Mouse (Mus musculus) left cerebral cortex, adult 2 months (tissue): ENCODE measurements around the gene Gm8332. TPM values are rescaled to one million over a fixed set of nuclear protein-coding genes. Genes with fewer than 3 reads are reported as not detected.
A peak's percentile ranks its signal among the peaks of the same experiment; 100 is the strongest.
"Not testable (repeated sequence)": the region's sequence is repeated elsewhere in the genome, so short reads cannot be mapped to it uniquely, and the experiment has no call there.

Source experiments
- DNase-seq, 2 experiments: peaks; one replicate each; pipeline ENCODE4 v3.0.0; 2021 to 2022; ENCODE audit warnings: low spot score in 2 of 2, mixed read lengths in 1 of 2; ENCODE audit errors: extremely low spot score in 1 of 2
- H3K27ac ChIP-seq: fragments of 200-600 bp; 2 replicates; pipeline ENCODE4 v1.8.1; 2022
- H3K4me3 ChIP-seq: fragments of 200-600 bp; 2 replicates; pipeline ENCODE4 v1.8.1; 2022
- CTCF ChIP-seq: fragments of 200-600 bp; IDR thresholded peaks from 2 replicates; pipeline ENCODE4 v1.8.1; 2022; ENCODE audit warnings: antibody characterized with exemption, mild to moderate bottlenecking, moderate library complexity
- intact Hi-C: fragments of 180-260 bp; cut with DNase I; formaldehyde crosslinking; loops from one replicate; pipeline ENCODE4 v1.15.1; 2025
- long read RNA-seq, 2 experiments: library from polyadenylated mRNA; stranded (forward); transcript quantifications; one replicate each; pipeline ENCODE4 v2.0.0; 2021; ENCODE audit warnings: borderline mapping rate in 2 of 2
- total RNA-seq, 2 experiments: library from RNA; stranded (reverse); gene quantifications; 2 replicates each; pipeline ENCODE4 v1.2.3; 2021

The Gm8332 gene
- total RNA-seq = not detected
- long read RNA-seq, experiment 1 = 0 reads
- long read RNA-seq, experiment 2 = 0 reads

DNA sequence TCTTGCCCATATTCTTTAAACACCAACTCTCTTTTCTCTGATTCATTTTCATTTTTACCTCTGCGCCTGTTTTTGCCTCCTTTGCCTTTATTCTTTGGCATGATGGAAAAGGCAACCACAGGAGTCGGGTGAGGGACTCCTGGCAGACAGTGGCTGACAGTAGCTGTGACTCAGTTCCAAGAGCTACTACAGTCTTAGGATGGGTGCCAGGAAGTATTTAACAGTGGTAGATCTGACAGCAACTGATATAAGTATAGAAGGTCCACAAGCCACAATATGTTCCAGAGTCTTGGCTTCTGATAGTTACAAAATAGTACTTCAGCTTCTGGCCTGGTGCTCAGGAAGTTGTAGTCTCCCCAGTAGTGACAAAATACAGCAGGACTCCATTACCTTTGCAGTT, at the start of gene Gm8332:
Gm8332 (minus strand) TSS at position 101 of the 400 bp plus-strand sequence.
- H3K27ac ChIP-seq, DNase-seq, H3K4me3 ChIP-seq: not testable (repeated sequence)
- intact Hi-C loops = loop anchor here (10.0 kb wide), 1 partner anchor 355 kb away; the partner anchor contains the start of gene Gm2022

DNA sequence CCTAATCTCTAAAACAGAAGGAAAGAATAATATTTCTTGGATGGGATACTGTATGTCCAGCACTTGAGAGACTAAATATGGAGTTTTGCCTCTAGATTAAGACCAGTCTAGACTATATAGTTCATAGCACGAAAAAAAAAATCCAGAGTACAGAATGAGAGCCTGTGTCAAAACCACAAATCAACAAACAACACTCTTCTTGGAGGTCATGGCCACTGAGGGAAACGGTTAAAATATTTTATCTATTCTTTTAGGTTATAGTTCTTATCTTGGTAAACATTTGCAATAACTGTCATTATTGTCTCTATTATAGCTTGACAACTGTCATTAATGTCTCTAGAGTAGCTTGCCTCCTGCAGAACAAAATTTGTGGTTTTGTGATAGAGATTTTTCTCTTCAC, 47.3 kb upstream of the Gm8332 start:
- H3K27ac ChIP-seq, H3K4me3 ChIP-seq, intact Hi-C loops, DNase-seq: not testable (repeated sequence)

DNA sequence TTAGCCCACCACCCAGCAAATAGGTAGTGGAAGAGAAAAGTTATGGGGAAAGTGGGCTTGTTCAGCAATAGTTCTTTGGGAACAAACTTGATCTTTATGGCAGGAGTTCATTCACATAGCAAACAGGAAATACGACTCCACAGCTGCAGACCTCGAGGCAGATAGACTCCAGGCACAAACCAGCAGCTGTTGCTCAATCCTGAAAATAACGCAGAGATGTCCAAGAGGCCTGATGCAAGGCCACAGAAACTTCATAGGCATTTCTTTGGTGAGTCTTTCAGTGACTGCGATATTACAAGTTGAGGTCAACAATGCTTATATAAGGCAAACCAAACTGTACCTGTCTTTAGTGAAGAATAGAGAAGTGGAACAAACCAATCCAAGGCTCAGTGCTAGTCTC, 43.2 kb upstream of the Gm8332 start:
- DNase-seq, H3K27ac ChIP-seq, intact Hi-C loops, H3K4me3 ChIP-seq: not testable (repeated sequence)

DNA sequence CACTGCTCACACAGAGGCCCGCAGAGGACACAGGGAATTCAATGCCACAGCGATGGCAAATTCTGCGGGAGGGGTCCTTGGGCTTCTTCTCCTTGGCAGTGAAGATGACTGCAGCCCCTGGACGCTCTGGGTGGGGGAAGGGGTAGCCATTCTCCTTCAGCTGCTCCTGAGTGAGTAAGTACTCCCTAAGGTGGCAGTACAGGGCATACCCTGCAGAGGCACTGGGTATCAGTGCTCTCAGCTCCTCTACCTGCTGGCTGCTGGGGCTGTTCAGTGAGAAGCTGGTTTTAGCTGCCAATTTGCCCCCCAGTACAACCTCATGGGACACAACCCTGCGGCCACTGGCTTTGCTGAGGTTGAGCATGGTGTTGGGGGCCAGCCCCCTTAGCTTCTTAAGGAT, 35.3 kb upstream of the Gm8332 start:
- DNase-seq, H3K27ac ChIP-seq, intact Hi-C loops: not testable (repeated sequence)

DNA sequence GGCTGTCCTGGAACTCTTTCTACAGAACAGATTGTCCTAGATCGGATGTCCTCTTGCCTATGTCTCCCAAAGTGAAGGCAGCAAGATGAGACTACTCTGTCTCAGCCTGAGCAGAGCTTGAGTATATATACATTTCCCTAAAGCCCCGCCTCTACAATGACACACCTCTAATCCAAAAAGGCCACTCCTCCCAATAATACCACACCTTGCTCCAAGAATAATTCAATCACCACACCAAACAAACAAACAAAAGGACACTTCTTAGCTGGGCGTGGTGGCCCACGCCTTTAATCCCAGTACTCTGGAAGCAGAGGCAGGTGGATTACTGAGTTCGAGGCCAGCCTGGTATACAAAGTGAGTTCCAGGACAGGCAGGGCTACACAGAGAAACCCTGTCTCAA, 24.5 kb upstream of the Gm8332 start, which contains the start of gene Gm5662:
Gm5662 (minus strand) TSS at position 101 of the 400 bp plus-strand sequence.
- intact Hi-C loops, H3K4me3 ChIP-seq, DNase-seq, H3K27ac ChIP-seq: not testable (repeated sequence)

More for the DNA sequence above, 35.3 kb upstream of the Gm8332 start:
- not testable (repeated sequence) for H3K4me3 ChIP-seq

DNA sequence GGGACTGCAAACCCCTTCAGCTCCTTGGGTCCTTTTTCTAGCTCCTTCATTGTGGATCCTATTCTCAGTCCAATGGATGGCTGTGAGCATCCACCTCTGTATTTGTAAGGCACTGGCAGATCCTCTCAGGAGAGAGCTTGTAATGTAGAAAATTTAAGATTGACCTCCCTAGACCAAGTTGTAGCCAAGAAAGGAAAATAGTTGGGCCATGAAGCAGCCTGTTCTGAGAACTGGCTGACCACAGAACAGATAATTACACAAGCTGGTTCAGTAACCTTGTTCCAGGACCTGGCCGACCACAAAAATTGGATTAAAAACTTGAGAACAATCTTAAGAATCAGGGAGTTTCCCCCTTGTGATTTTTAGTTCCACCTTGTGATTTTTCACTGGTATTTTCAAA, 7.3 kb upstream of the Gm8332 start:
- intact Hi-C loops = loop anchor here (10.0 kb wide), 1 partner anchor 362 kb away; the partner anchor contains the start of gene Gm2022
- no peak overlapping the region for H3K4me3 ChIP-seq
- no peak overlapping the region for H3K27ac ChIP-seq
- TF ChIP-seq CTCF = no peak
- no peak for DNase-seq

DNA sequence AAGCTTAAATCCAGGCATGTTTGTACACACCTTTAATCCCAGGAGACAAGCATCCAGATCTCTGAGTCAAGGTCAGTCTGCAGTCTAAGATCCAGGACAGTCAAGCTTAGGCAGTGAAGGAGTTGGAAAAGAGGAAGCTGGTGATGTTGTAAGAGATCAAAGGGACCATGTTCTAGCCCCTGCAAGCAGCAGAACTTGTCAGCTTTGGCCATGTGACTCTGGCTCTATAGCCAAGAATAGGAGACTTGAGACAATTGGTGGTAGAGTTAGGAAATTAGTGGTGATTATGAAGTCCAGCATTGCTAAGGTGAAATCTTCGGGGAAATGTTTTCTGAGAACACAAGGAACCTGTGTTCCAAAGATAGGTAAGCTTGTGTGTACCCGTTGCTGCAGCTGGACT, 6.0 kb upstream of the Gm8332 start:
- not testable (repeated sequence) for DNase-seq, H3K27ac ChIP-seq, H3K4me3 ChIP-seq
- intact Hi-C loops = loop anchor here (10.0 kb wide), 1 partner anchor 361 kb away; the partner anchor contains the start of gene Gm2022

DNA sequence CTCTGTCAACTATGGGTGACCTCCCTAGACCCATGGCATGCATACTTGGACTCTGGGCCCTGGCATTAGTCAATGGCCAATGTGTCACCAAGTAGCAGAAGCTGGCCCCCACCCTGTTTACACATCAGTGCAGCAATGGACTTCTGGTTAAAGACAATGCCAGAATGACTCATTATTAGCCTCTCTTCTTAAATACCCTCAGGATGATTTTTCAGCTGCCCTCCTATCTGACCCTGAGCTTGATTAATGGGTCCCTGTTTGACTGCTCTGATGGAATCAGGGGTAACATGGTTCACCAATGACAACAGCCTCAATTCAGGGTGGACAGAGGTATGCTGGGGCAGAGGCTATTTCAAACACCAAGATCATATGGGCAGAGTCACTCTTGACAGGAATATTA, 4.1 kb downstream of the Gm8332 start:
- intact Hi-C loops, DNase-seq, H3K4me3 ChIP-seq, H3K27ac ChIP-seq: not testable (repeated sequence)

DNA sequence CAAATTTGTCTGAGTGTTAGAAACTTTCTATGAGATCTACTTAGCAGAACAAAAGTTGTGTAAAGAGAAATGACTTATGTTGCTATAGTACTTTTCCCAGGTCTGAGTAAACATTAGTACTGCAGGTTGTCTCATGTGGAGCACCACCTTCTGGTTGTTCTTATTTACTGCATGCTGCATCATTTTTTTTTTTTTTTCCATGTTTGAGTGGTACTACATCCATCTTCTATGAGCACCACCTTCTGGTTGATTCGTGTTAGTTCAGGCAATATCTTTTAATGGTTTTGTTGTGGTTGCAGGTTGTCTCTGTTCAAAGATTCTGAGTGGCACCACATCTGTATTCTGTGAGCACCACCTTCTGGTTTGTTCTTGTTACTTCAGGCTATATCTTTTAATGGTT, 7.0 kb downstream of the Gm8332 start:
- TF ChIP-seq CTCF = peak; percentile 1; the same call in 1 of the 2 replicates

DNA sequence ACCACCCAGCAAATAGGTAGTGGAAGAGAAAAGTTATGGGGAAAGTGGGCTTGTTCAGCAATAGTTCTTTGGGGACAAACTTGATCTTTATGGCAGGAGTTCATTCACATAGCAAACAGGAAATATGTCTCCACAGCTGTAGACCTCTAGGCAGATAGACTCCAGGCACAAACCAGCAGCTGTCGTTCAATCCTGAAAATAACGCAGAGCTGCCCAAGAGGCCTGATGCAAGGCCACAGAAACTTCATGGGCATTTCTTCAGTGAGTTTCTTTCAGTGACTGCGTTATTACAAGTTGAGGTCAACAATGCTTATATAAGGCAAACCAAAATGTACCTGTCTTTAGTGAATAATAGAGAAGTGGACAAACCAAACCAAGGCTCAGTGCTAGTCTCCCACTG, 30.5 kb downstream of the Gm8332 start:
- Histone ChIP-seq H3K27ac (no peak overlapping the region), H3K4me3 (no peak overlapping the region)
- DNase-seq = no peak
- no peak for TF ChIP-seq CTCF
- intact Hi-C loops = no loop called here

More for the DNA sequence above, 7.0 kb downstream of the Gm8332 start:
- DNase-seq, H3K27ac ChIP-seq, H3K4me3 ChIP-seq, intact Hi-C loops: not testable (repeated sequence)

DNA sequence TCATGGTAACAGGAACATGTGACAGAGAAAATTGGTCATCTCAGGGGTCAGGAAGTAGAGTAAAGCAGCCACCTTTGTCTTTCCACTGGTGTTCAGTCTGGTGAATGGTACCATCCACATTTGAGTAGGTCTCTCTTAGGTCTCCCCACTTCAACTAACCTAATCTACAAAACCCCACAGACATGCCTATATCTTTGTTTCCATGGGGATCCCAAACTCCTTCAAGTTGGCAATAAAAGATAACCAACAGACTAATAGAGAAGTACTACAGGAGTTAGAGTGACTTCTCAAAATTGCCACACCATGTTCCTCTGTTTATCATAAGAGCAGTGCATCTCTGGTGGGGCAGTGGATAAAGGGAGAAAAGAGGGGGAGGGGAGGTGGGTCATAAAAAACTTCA, 31.8 kb downstream of the Gm8332 start:
- intact Hi-C loops, H3K27ac ChIP-seq, DNase-seq, H3K4me3 ChIP-seq: not testable (repeated sequence)

DNA sequence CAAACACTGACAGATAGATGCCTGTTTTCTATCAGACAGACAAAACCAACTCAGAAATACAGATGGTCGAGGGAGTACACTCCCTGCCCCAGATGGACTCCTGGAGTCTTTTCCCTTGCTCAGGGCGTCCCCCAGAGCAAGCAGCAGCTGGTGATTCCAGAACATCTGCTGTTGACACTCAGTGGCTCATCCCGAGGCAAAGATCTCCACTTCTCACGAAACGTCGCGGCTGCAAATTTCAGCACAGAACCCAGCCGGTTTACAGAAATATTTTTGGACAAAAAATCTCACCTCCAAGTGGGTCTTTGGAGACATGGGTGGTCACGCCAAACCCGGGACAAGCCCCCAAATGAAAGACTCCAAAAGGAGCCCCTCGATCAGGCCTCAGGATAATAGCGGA, 35.3 kb downstream of the Gm8332 start:
- intact Hi-C loops = no loop called here
- TF ChIP-seq CTCF = no peak
- DNase-seq = no peak
- Histone ChIP-seq H3K4me3 (no peak overlapping the region), H3K27ac (no peak overlapping the region)

DNA sequence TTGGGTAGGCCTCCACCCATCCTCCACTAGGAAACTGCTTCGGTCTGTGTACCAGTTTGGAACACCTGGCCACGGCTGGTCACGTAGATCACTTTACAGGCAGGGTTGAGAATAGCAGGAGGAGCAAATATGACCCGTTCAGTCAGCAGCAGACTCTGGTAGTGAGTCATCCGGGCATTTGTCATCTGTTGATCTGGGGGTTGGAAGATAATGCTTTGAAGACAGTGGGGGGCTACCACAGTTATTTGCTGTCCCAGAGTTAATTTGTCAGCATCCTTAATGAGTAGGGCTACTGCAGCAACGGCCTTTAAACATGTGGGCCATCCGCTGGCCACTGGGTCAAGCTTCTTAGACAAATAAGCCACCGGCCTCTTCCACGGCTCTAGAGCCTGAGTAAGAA, 38.4 kb downstream of the Gm8332 start:
- DNase-seq, intact Hi-C loops, H3K27ac ChIP-seq, H3K4me3 ChIP-seq: not testable (repeated sequence)
